Mouse (Mus musculus) midbrain, embryonic 12.5 days (tissue): ENCODE data around the gene Ssbp4. TPM values are rescaled to one million over a fixed set of nuclear protein-coding genes. Genes with fewer than 3 reads are reported as not detected.

Experiments used
- ATAC-seq: fragments of 200-750 bp; cut with Nextera tagmentation; 2 replicates; pipeline ENCODE4 v1.8.0; 2017; ENCODE audit warnings: low read depth, moderate TSS enrichment, moderate library complexity; ENCODE audit not compliant: low FRiP score
- H3K27ac ChIP-seq: fragments of 300-500 bp; sonication (generic); replicated peaks from 2 replicates; pipeline ENCODE4 v1.5.1; 2016; ENCODE audit warnings: mild to moderate bottlenecking
- H3K27me3 ChIP-seq: fragments of 300-500 bp; sonication (generic); 2 replicates; pipeline ENCODE4 v1.6.1; 2016; ENCODE audit warnings: mild to moderate bottlenecking
- H3K36me3 ChIP-seq: fragments of 300-500 bp; sonication (generic); 2 replicates; pipeline ENCODE4 v1.6.1; 2016
- H3K4me1 ChIP-seq: fragments of 300-500 bp; sonication (generic); 2 replicates; pipeline ENCODE4 v1.6.1; 2016
- H3K4me2 ChIP-seq: fragments of 300-500 bp; sonication (generic); replicated peaks from 2 replicates; pipeline ENCODE4 v1.6.1; 2016; ENCODE audit warnings: mild to moderate bottlenecking, moderate library complexity
- H3K4me3 ChIP-seq: fragments of 300-500 bp; sonication (generic); 2 replicates; pipeline ENCODE4 v1.5.1; 2016; ENCODE audit warnings: mild to moderate bottlenecking
- H3K9ac ChIP-seq: fragments of 300-500 bp; sonication (generic); replicated peaks from 2 replicates; pipeline ENCODE4 v1.6.1; 2016; ENCODE audit warnings: mild to moderate bottlenecking, moderate library complexity
- H3K9me3 ChIP-seq: fragments of 300-500 bp; sonication (generic); 2 replicates; pipeline ENCODE4 v1.6.1; 2016; ENCODE audit warnings: mild to moderate bottlenecking
- WGBS: fragments of 180-500 bp; shearing (Covaris S2); methylation state at CpG from one replicate; pipeline ENCODE4 v1.1.7; 2016; 5-methylcytosine and 5-hydroxymethylcytosine counted together
- polyA plus RNA-seq: library from polyadenylated mRNA; unstranded; fragments of >200 nt; fragmentation: Nextera tagmentation; extraction: Ambion mirVana; gene quantifications from 2 replicates; pipeline ENCODE4 v1.2.1, GENCODE M21; 2016

The Ssbp4 gene
- polyA plus RNA-seq, 1 experiment from 2014 or later = 115 TPM

GRCm38 (mm10) chr8:70605871-70606779, 2.5 kb downstream of the Ssbp4 start:
- Histone ChIP-seq H3K27ac (no peak overlapping the region), H3K9me3 (no peaks in the 10 kb centered on the region), H3K9ac (no peak overlapping the region), H3K27me3 (peaks cover 2% of the 10 kb centered on the region), H3K4me3 (0 out of 2 replicates have a peak overlapping the region, but pooled peaks have one; percentile 81), H3K4me1 (peaks cover 72% of the 10 kb centered on the region), H3K36me3 (peaks cover 14% of the 10 kb centered on the region; the same call in 1 of the 2 replicates), H3K4me2 (peak overlapping the region; percentile 90)
- no peak for ATAC-seq
- WGBS = 88% methylated on average over 9 of the region's 9 CpGs

- H3K4me3 ChIP-seq = no peak overlapping the region
- H3K27ac ChIP-seq = no peak overlapping the region; the same call in none of the 2 replicates
- no peak for ATAC-seq
- peaks cover 14% of the 10 kb centered on the region; the same call in 1 of the 2 replicates for H3K36me3 ChIP-seq
- H3K4me2 ChIP-seq = no peak overlapping the region
- no peak overlapping the region for H3K9ac ChIP-seq
- WGBS = 79% methylated on average over 7 of the region's 7 CpGs
- peaks cover 73% of the 10 kb centered on the region for H3K4me1 ChIP-seq
- H3K9me3 ChIP-seq = no peaks in the 10 kb centered on the region
- H3K27me3 ChIP-seq = peaks cover 6% of the 10 kb centered on the region; the same call in 1 of the 2 replicates
These were observed 4.1 kb downstream of the Ssbp4 start for GRCm38 (mm10) chr8:70604558-70604957.

- Histone ChIP-seq H3K9me3 (no peaks in the 10 kb centered on the region), H3K4me3 (no peak overlapping the region), H3K4me2 (no peak overlapping the region), H3K36me3 (peaks cover 14% of the 10 kb centered on the region; the same call in 1 of the 2 replicates), H3K9ac (no peak overlapping the region), H3K4me1 (peaks cover 76% of the 10 kb centered on the region), H3K27ac (peak overlapping the region; percentile 97), H3K27me3 (peaks cover 21% of the 10 kb centered on the region)
- no peak for ATAC-seq
- WGBS = 92% methylated on average over 13 of the region's 13 CpGs
These were observed 6.4 kb downstream of the Ssbp4 start for GRCm38 (mm10) chr8:70602139-70602811.

GRCm38 (mm10) chr8:70601271-70601649, 7.4 kb downstream of the Ssbp4 start:
- 1% methylated on average over 26 of the region's 26 CpGs for WGBS
- peak overlapping the region; percentile 26 for H3K4me3 ChIP-seq
- H3K9me3 ChIP-seq = no peaks in the 10 kb centered on the region
- peaks cover 19% of the 10 kb centered on the region for H3K36me3 ChIP-seq
- H3K27me3 ChIP-seq = peaks cover 31% of the 10 kb centered on the region
- peak overlapping the region; percentile 97 for H3K27ac ChIP-seq
- ATAC-seq = peak; percentile 80
- peak overlapping the region; percentile 54 for H3K4me2 ChIP-seq
- H3K9ac ChIP-seq = 0 out of 2 replicates have a peak overlapping the region, but pooled peaks have one; percentile 24
- peaks cover 77% of the 10 kb centered on the region for H3K4me1 ChIP-seq

GRCm38 (mm10) chr8:70600473-70601270, 8.0 kb downstream of the Ssbp4 start:
- ATAC-seq = peak; percentile 25
- peak overlapping the region; percentile 26 for H3K4me3 ChIP-seq
- H3K4me2 ChIP-seq = peak overlapping the region; percentile 54
- no peaks in the 10 kb centered on the region for H3K9me3 ChIP-seq
- WGBS = 9% methylated on average over 10 of the region's 10 CpGs
- peak overlapping the region; percentile 97 for H3K27ac ChIP-seq
- peaks cover 77% of the 10 kb centered on the region for H3K4me1 ChIP-seq
- peaks cover 25% of the 10 kb centered on the region for H3K36me3 ChIP-seq
- peak overlapping the region; percentile 24; the same call in 1 of the 2 replicates for H3K9ac ChIP-seq
- peaks cover 37% of the 10 kb centered on the region for H3K27me3 ChIP-seq

- Histone ChIP-seq H3K4me2 (no peak overlapping the region), H3K4me1 (peaks cover 79% of the 10 kb centered on the region), H3K4me3 (no peak overlapping the region), H3K9ac (peak overlapping the region; percentile 7; the same call in 1 of the 2 replicates), H3K36me3 (peaks cover 26% of the 10 kb centered on the region), H3K27me3 (peaks cover 47% of the 10 kb centered on the region), H3K27ac (peak overlapping the region; percentile 97), H3K9me3 (no peaks in the 10 kb centered on the region)
- 82% methylated on average over 12 of the region's 12 CpGs for WGBS
- no peak for ATAC-seq
These were observed 9.0 kb downstream of the Ssbp4 start for GRCm38 (mm10) chr8:70599507-70600290.

GRCm38 (mm10) chr8:70598722-70599121, 9.9 kb downstream of the Ssbp4 start:
- peak overlapping the region; percentile 50 for H3K4me3 ChIP-seq
- WGBS = 11% methylated on average over 10 of the region's 10 CpGs
- peak overlapping the region; percentile 39 for H3K27ac ChIP-seq
- H3K9ac ChIP-seq = peak overlapping the region; percentile 78
- peaks cover 47% of the 10 kb centered on the region for H3K27me3 ChIP-seq
- peak overlapping the region; percentile 84 for H3K4me2 ChIP-seq
- ATAC-seq = no peak
- H3K9me3 ChIP-seq = no peaks in the 10 kb centered on the region
- H3K4me1 ChIP-seq = peaks cover 75% of the 10 kb centered on the region
- peaks cover 26% of the 10 kb centered on the region for H3K36me3 ChIP-seq

GRCm38 (mm10) chr8:70598283-70598682, 10.4 kb downstream of the Ssbp4 start:
- H3K4me3 ChIP-seq = peak overlapping the region; percentile 50
- peaks cover 76% of the 10 kb centered on the region for H3K4me1 ChIP-seq
- H3K27ac ChIP-seq = 0 out of 2 replicates have a peak overlapping the region, but pooled peaks have one; percentile 42
- 3% methylated on average over 29 of the region's 29 CpGs for WGBS
- H3K9me3 ChIP-seq = no peaks in the 10 kb centered on the region
- H3K4me2 ChIP-seq = peak overlapping the region; percentile 84
- H3K36me3 ChIP-seq = peaks cover 26% of the 10 kb centered on the region
- peak overlapping the region; percentile 78 for H3K9ac ChIP-seq
- peak; percentile 20; the same call in 1 of the 2 replicates for ATAC-seq
- H3K27me3 ChIP-seq = peaks cover 47% of the 10 kb centered on the region

GRCm38 (mm10) chr8:70597417-70598272, 11.0 kb downstream of the Ssbp4 start:
- Histone ChIP-seq H3K4me3 (peak overlapping the region; percentile 50), H3K36me3 (peaks cover 22% of the 10 kb centered on the region), H3K9ac (peak overlapping the region; percentile 78), H3K4me2 (peak overlapping the region; percentile 84), H3K9me3 (no peaks in the 10 kb centered on the region), H3K4me1 (peaks cover 78% of the 10 kb centered on the region), H3K27ac (peak overlapping the region; percentile 42; the same call in 1 of the 2 replicates), H3K27me3 (peaks cover 47% of the 10 kb centered on the region)
- ATAC-seq = no peak; the same call in 1 of the 2 replicates
- 10% methylated on average over 39 of the region's 68 CpGs for WGBS

- no peaks in the 10 kb centered on the region for H3K9me3 ChIP-seq
- 0 out of 2 replicates have a peak overlapping the region, but pooled peaks have one; percentile 50 for H3K4me3 ChIP-seq
- no peak overlapping the region for H3K9ac ChIP-seq
- H3K27ac ChIP-seq = no peak overlapping the region
- peaks cover 76% of the 10 kb centered on the region for H3K4me1 ChIP-seq
- peaks cover 47% of the 10 kb centered on the region for H3K27me3 ChIP-seq
- H3K36me3 ChIP-seq = peaks cover 19% of the 10 kb centered on the region
- 89% methylated on average over 17 of the region's 17 CpGs for WGBS
- H3K4me2 ChIP-seq = peak overlapping the region; percentile 84
- no peak for ATAC-seq
These were observed 11.8 kb downstream of the Ssbp4 start for GRCm38 (mm10) chr8:70596775-70597416.
